Mouse (Mus musculus): ENCODE data around the gene Mto1.

Gene Mto1

GRCm38 (mm10) chr9:78432471-78432870 lies 15.5 kb upstream of the Mto1 start:
- Histone ChIP-seq H3K4me3 (replicated peaks; ENCODE audit: low read length) (no peak overlapping the region), H3K36me3 (ENCODE audit: insufficient read depth, low read length) (no peaks in the 10 kb centered on the region), H3K4me1 (replicated peaks; ENCODE audit: low read depth, low read length) (peaks cover 36% of the 10 kb centered on the region), H3K9me3 (ENCODE audit: low read length) (no peaks in the 10 kb centered on the region), H3K27me3 (ENCODE audit: insufficient read depth, low read length) (peaks cover 12% of the 10 kb centered on the region)
- TF ChIP-seq NANOG (IDR thresholded peaks at IDR 0.05; ENCODE audit: borderline replicate concordance, low read length) (no peak), POU5F1 (IDR thresholded peaks at IDR 0.05; ENCODE audit: borderline replicate concordance, low read length) (no peak), CTCF (conservative IDR thresholded peaks at IDR 0.05; ENCODE audit: low read length) (no peak)

GRCm38 (mm10) chr9:78439426-78439825 lies 8.6 kb upstream of the Mto1 start:
- TF ChIP-seq POU5F1 (IDR thresholded peaks at IDR 0.05; ENCODE audit: borderline replicate concordance, low read length) (no peak), CTCF (conservative IDR thresholded peaks at IDR 0.05; ENCODE audit: low read length) (no peak), NANOG (IDR thresholded peaks at IDR 0.05; ENCODE audit: borderline replicate concordance, low read length) (no peak)
- Histone ChIP-seq H3K27me3 (ENCODE audit: insufficient read depth, low read length) (peaks cover 45% of the 10 kb centered on the region), H3K9me3 (ENCODE audit: low read length) (no peaks in the 10 kb centered on the region)

GRCm38 (mm10) chr9:78442237-78442578 lies 5.8 kb upstream of the Mto1 start:
- Histone ChIP-seq H3K4me3 (replicated peaks; ENCODE audit: low read length) (peak overlapping the region; percentile 78), H3K36me3 (ENCODE audit: insufficient read depth, low read length) (no peaks in the 10 kb centered on the region), H3K9me3 (ENCODE audit: low read length) (no peaks in the 10 kb centered on the region), H3K27me3 (ENCODE audit: insufficient read depth, low read length) (peaks cover 63% of the 10 kb centered on the region), H3K4me1 (replicated peaks; ENCODE audit: low read depth, low read length) (peaks cover 28% of the 10 kb centered on the region)
- TF ChIP-seq CTCF (conservative IDR thresholded peaks at IDR 0.05; ENCODE audit: low read length), result no peak
- TF ChIP-seq POU5F1 (IDR thresholded peaks at IDR 0.05; ENCODE audit: borderline replicate concordance, low read length), result no peak
- no peak for TF ChIP-seq NANOG (IDR thresholded peaks at IDR 0.05; ENCODE audit: borderline replicate concordance, low read length)

More at GRCm38 (mm10) chr9:78439426-78439825, 8.6 kb upstream of the Mto1 start:
- Histone ChIP-seq H3K4me3 (replicated peaks; ENCODE audit: low read length) (no peak overlapping the region), H3K36me3 (ENCODE audit: insufficient read depth, low read length) (no peaks in the 10 kb centered on the region), H3K4me1 (replicated peaks; ENCODE audit: low read depth, low read length) (peaks cover 39% of the 10 kb centered on the region)

- H3K4me3 ChIP-seq (replicated peaks; ENCODE audit: low read length), result peak within 1 kb of the TSS; percentile 78
- H3K4me1 ChIP-seq (replicated peaks; ENCODE audit: low read depth, low read length), result peaks cover 28% of the 10 kb centered on the region
- peaks cover 63% of the 10 kb centered on the region for H3K27me3 ChIP-seq (ENCODE audit: insufficient read depth, low read length)
- H3K9me3 ChIP-seq (ENCODE audit: low read length), result no peaks in the 10 kb centered on the region
- TF ChIP-seq POU5F1 (IDR thresholded peaks at IDR 0.05; ENCODE audit: borderline replicate concordance, low read length) (no peak), NANOG (IDR thresholded peaks at IDR 0.05; ENCODE audit: borderline replicate concordance, low read length) (no peak), CTCF (conservative IDR thresholded peaks at IDR 0.05; ENCODE audit: low read length) (no peak)
- no peaks in the 10 kb centered on the region for H3K36me3 ChIP-seq (ENCODE audit: insufficient read depth, low read length)
Observed at GRCm38 (mm10) chr9:78442579-78443392, 5.2 kb upstream of the Mto1 start, which contains the start of gene Cgas. Gene Cgas, minus strand, starts transcription at chr9:78443237.

- Histone ChIP-seq H3K4me1 (replicated peaks; ENCODE audit: low read depth, low read length) (peaks cover 29% of the 10 kb centered on the region), H3K9me3 (ENCODE audit: low read length) (no peaks in the 10 kb centered on the region), H3K36me3 (ENCODE audit: insufficient read depth, low read length) (peaks cover 33% of the 10 kb centered on the region), H3K27me3 (ENCODE audit: insufficient read depth, low read length) (peaks cover 36% of the 10 kb centered on the region), H3K4me3 (replicated peaks; ENCODE audit: low read length) (peak overlapping the region; percentile 99)
- no peak for TF ChIP-seq NANOG (IDR thresholded peaks at IDR 0.05; ENCODE audit: borderline replicate concordance, low read length)
Observed at GRCm38 (mm10) chr9:78447606-78447972, 419 bp upstream of the Mto1 start.

- TF ChIP-seq CTCF (conservative IDR thresholded peaks at IDR 0.05; ENCODE audit: low read length), result no peak
- TF ChIP-seq NANOG (IDR thresholded peaks at IDR 0.05; ENCODE audit: borderline replicate concordance, low read length), result no peak
- no peak for TF ChIP-seq POU5F1 (IDR thresholded peaks at IDR 0.05; ENCODE audit: borderline replicate concordance, low read length)
- Histone ChIP-seq H3K9me3 (ENCODE audit: low read length) (no peaks in the 10 kb centered on the region), H3K36me3 (ENCODE audit: insufficient read depth, low read length) (peaks cover 58% of the 10 kb centered on the region), H3K4me3 (replicated peaks; ENCODE audit: low read length) (no peak overlapping the region), H3K4me1 (replicated peaks; ENCODE audit: low read depth, low read length) (peaks cover 25% of the 10 kb centered on the region), H3K27me3 (ENCODE audit: insufficient read depth, low read length) (peaks cover 11% of the 10 kb centered on the region)
Observed at GRCm38 (mm10) chr9:78450404-78450803, 2.4 kb downstream of the Mto1 start.

GRCm38 (mm10) chr9:78451382-78451781 lies 3.4 kb downstream of the Mto1 start:
- H3K27me3 ChIP-seq (ENCODE audit: insufficient read depth, low read length), result peaks cover 3% of the 10 kb centered on the region
- no peak overlapping the region for H3K4me3 ChIP-seq (replicated peaks; ENCODE audit: low read length)
- H3K9me3 ChIP-seq (ENCODE audit: low read length), result no peaks in the 10 kb centered on the region
- no peak for TF ChIP-seq POU5F1 (IDR thresholded peaks at IDR 0.05; ENCODE audit: borderline replicate concordance, low read length)
- no peak for TF ChIP-seq CTCF (conservative IDR thresholded peaks at IDR 0.05; ENCODE audit: low read length)
- TF ChIP-seq NANOG (IDR thresholded peaks at IDR 0.05; ENCODE audit: borderline replicate concordance, low read length), result no peak
- H3K36me3 ChIP-seq (ENCODE audit: insufficient read depth, low read length), result peaks cover 58% of the 10 kb centered on the region
- peaks cover 34% of the 10 kb centered on the region for H3K4me1 ChIP-seq (replicated peaks; ENCODE audit: low read depth, low read length)

- Histone ChIP-seq H3K27me3 (ENCODE audit: insufficient read depth, low read length) (no peaks in the 10 kb centered on the region), H3K4me1 (replicated peaks; ENCODE audit: low read depth, low read length) (peaks cover 24% of the 10 kb centered on the region), H3K4me3 (replicated peaks; ENCODE audit: low read length) (peak overlapping the region; percentile 37; the same call in 1 of the 2 replicates), H3K9me3 (ENCODE audit: low read length) (no peaks in the 10 kb centered on the region), H3K36me3 (ENCODE audit: insufficient read depth, low read length) (peaks cover 80% of the 10 kb centered on the region)
- TF ChIP-seq POU5F1 (IDR thresholded peaks at IDR 0.05; ENCODE audit: borderline replicate concordance, low read length) (no peak), NANOG (IDR thresholded peaks at IDR 0.05; ENCODE audit: borderline replicate concordance, low read length) (no peak), CTCF (conservative IDR thresholded peaks at IDR 0.05; ENCODE audit: low read length) (no peak)
Observed at GRCm38 (mm10) chr9:78457026-78457425, 9.0 kb downstream of the Mto1 start.

GRCm38 (mm10) chr9:78463337-78463736 lies 15.3 kb downstream of the Mto1 start:
- Histone ChIP-seq H3K4me3 (replicated peaks; ENCODE audit: low read length) (no peak overlapping the region), H3K9me3 (ENCODE audit: low read length) (no peaks in the 10 kb centered on the region), H3K36me3 (ENCODE audit: insufficient read depth, low read length) (peaks cover 86% of the 10 kb centered on the region), H3K27me3 (ENCODE audit: insufficient read depth, low read length) (no peaks in the 10 kb centered on the region), H3K4me1 (replicated peaks; ENCODE audit: low read depth, low read length) (no peaks in the 10 kb centered on the region)
- TF ChIP-seq CTCF (conservative IDR thresholded peaks at IDR 0.05; ENCODE audit: low read length) (no peak), POU5F1 (IDR thresholded peaks at IDR 0.05; ENCODE audit: borderline replicate concordance, low read length) (no peak), NANOG (IDR thresholded peaks at IDR 0.05; ENCODE audit: borderline replicate concordance, low read length) (no peak)

Data from E14TG2a.4 (cell line).